Mouse (Mus musculus) MEL (cell line): ENCODE data around the gene Hspb1. TPM values are rescaled to one million over a fixed set of nuclear protein-coding genes. Genes with fewer than 3 reads are reported as not detected.

Experiments used
- DNase-seq: peaks from one replicate; pipeline ENCODE4 v3.0.0; 2011; ENCODE audit warnings: low read depth, low spot score
- H3K27ac ChIP-seq: 2 replicates; pipeline ENCODE4 v1.5.1; 2012; ENCODE audit warnings: low read depth, mild to moderate bottlenecking, control low read depth, low read length, moderate library complexity; ENCODE audit not compliant: control insufficient read depth
- H3K27me3 ChIP-seq, 2 experiments: fragments of 150-350 bp in 1 of 2; sonication (generic) in 1 of 2; 2 replicates each; pipeline ENCODE4 v1.6.1; 2012; ENCODE audit warnings: low read length in 2 of 2, mild to moderate bottlenecking in 2 of 2, improper control_type of control experiment in 1 of 2, moderate library complexity in 1 of 2; ENCODE audit not compliant: insufficient read depth in 2 of 2, control insufficient read depth in 1 of 2
- H3K36me3 ChIP-seq, 2 experiments: 2 replicates each; pipeline ENCODE4 v1.6.1; 2012 to 2014; ENCODE audit warnings: low read length in 2 of 2, improper control_type of control experiment in 1 of 2, inconsistent platforms in 1 of 2, mild to moderate bottlenecking in 1 of 2; ENCODE audit not compliant: insufficient read depth in 2 of 2, control insufficient read depth in 1 of 2
- H3K4me1 ChIP-seq, 2 experiments: fragments of 150-350 bp in 1 of 2; sonication (generic) in 1 of 2; 2 replicates each; pipeline ENCODE4 v1.6.1; 2012; ENCODE audit warnings: low read length in 2 of 2, improper control_type of control experiment in 1 of 2, mild to moderate bottlenecking in 1 of 2; ENCODE audit not compliant: insufficient read depth in 2 of 2, control insufficient read depth in 1 of 2
- H3K4me3 ChIP-seq, 2 experiments: fragments of 150-350 bp in 1 of 2; sonication (generic) in 1 of 2; 2 replicates each; pipeline ENCODE4 v1.5.1; 2012; ENCODE audit warnings: low read depth in 2 of 2, low read length in 2 of 2, mild to moderate bottlenecking in 2 of 2, moderate library complexity in 2 of 2, control low read depth in 1 of 2, improper control_type of control experiment in 1 of 2; ENCODE audit not compliant: control insufficient read depth in 1 of 2, insufficient read depth in 1 of 2
- H3K79me2 ChIP-seq: 2 replicates; pipeline ENCODE4 v1.6.1; 2012; ENCODE audit warnings: mild to moderate bottlenecking, low read length, moderate library complexity; ENCODE audit not compliant: control insufficient read depth, poor library complexity, insufficient read depth
- H3K9ac ChIP-seq: 2 replicates; pipeline ENCODE4 v1.6.1; 2012; ENCODE audit warnings: low read depth, mild to moderate bottlenecking, control low read depth, low read length, moderate library complexity; ENCODE audit not compliant: control insufficient read depth, poor library complexity, severe bottlenecking
- H3K9me3 ChIP-seq: fragments of 150-350 bp; sonication (generic); replicated peaks from 2 replicates; pipeline ENCODE4 v1.6.1; 2012; ENCODE audit warnings: mild to moderate bottlenecking, low read length, improper control_type of control experiment, moderate library complexity; ENCODE audit not compliant: insufficient read depth
- BHLHE40 ChIP-seq: IDR thresholded peaks from 2 replicates; pipeline ENCODE4 v1.6.1; 2012; ENCODE audit warnings: low read depth, mild to moderate bottlenecking, inconsistent platforms, low read length, improper control_type of control experiment, borderline replicate concordance
- CHD1 ChIP-seq: IDR thresholded peaks from 2 replicates; pipeline ENCODE4 v1.6.1; 2012; ENCODE audit warnings: low read depth, mild to moderate bottlenecking, inconsistent platforms, low read length, improper control_type of control experiment
- E2F4 ChIP-seq: IDR thresholded peaks from 2 replicates; pipeline ENCODE4 v1.6.1; 2011; ENCODE audit warnings: low read depth, low read length, improper control_type of control experiment, borderline replicate concordance
- EP300 ChIP-seq, 2 experiments: IDR thresholded peaks; 2 replicates each; pipeline ENCODE4 v1.6.1; 2011; ENCODE audit warnings: improper control_type of control experiment in 2 of 2, low read length in 2 of 2, low read depth in 1 of 2, mild to moderate bottlenecking in 1 of 2
- GABPA ChIP-seq: IDR thresholded peaks from 2 replicates; pipeline ENCODE4 v1.6.1; 2012; ENCODE audit warnings: low read depth, mild to moderate bottlenecking, inconsistent platforms, low read length, improper control_type of control experiment, moderate library complexity
- GATA1 ChIP-seq: IDR thresholded peaks from 2 replicates; pipeline ENCODE4 v1.6.1; 2011; ENCODE audit warnings: low read depth, low read length, improper control_type of control experiment
- HCFC1 ChIP-seq: IDR thresholded peaks from 2 replicates; pipeline ENCODE4 v1.6.1; 2012; ENCODE audit warnings: low read depth, mild to moderate bottlenecking, inconsistent platforms, low read length, improper control_type of control experiment, moderate library complexity
- MAZ ChIP-seq: IDR thresholded peaks from 2 replicates; pipeline ENCODE4 v1.6.1; 2012; ENCODE audit warnings: low read depth, mild to moderate bottlenecking, inconsistent platforms, low read length, improper control_type of control experiment
- MEF2A ChIP-seq: IDR thresholded peaks from 2 replicates; pipeline ENCODE4 v1.6.1; 2014; ENCODE audit warnings: low read depth, mild to moderate bottlenecking, inconsistent platforms, low read length, improper control_type of control experiment; ENCODE audit not compliant: poor library complexity, insufficient replicate concordance, severe bottlenecking; ENCODE audit errors: extremely low read depth
- MXI1 ChIP-seq: IDR thresholded peaks from 2 replicates; pipeline ENCODE4 v1.6.1; 2011; ENCODE audit warnings: mild to moderate bottlenecking, low read depth, low read length, improper control_type of control experiment
- MYB ChIP-seq: IDR thresholded peaks from 2 replicates; pipeline ENCODE4 v1.6.1; 2011; ENCODE audit warnings: mild to moderate bottlenecking, low read depth, low read length, improper control_type of control experiment
- MYC ChIP-seq: IDR thresholded peaks from 2 replicates; pipeline ENCODE4 v1.6.1; 2011; ENCODE audit warnings: low read depth, mild to moderate bottlenecking, low read length, improper control_type of control experiment, moderate library complexity
- NELFE ChIP-seq: IDR thresholded peaks from 2 replicates; pipeline ENCODE4 v1.6.1; 2011; ENCODE audit warnings: low read depth, low read length, improper control_type of control experiment
- NRF1 ChIP-seq: IDR thresholded peaks from 2 replicates; pipeline ENCODE4 v1.6.1; 2014; ENCODE audit warnings: low read depth, mild to moderate bottlenecking, inconsistent platforms, low read length, improper control_type of control experiment, moderate library complexity; ENCODE audit not compliant: poor library complexity, insufficient read depth, severe bottlenecking
- POLR2AphosphoS2 ChIP-seq: IDR thresholded peaks from 2 replicates; pipeline ENCODE4 v1.6.1; 2011; ENCODE audit warnings: low read length, improper control_type of control experiment
- RAD21 ChIP-seq: IDR thresholded peaks from 2 replicates; pipeline ENCODE4 v1.6.1; 2011; ENCODE audit warnings: mild to moderate bottlenecking, low read depth, low read length, improper control_type of control experiment
- USF1 ChIP-seq: IDR thresholded peaks from 2 replicates; pipeline ENCODE4 v1.6.1; 2014; ENCODE audit warnings: low read depth, mild to moderate bottlenecking, inconsistent platforms, low read length, improper control_type of control experiment, moderate library complexity
- ZC3H11A ChIP-seq: IDR thresholded peaks from 2 replicates; pipeline ENCODE4 v1.6.1; 2012; ENCODE audit warnings: low read depth, mild to moderate bottlenecking, inconsistent platforms, low read length, improper control_type of control experiment
- ZKSCAN1 ChIP-seq: IDR thresholded peaks from 2 replicates; pipeline ENCODE4 v1.6.1; 2012; ENCODE audit warnings: low read depth, mild to moderate bottlenecking, inconsistent platforms, low read length, improper control_type of control experiment, moderate library complexity
- ZMIZ1 ChIP-seq: IDR thresholded peaks from 2 replicates; pipeline ENCODE4 v1.6.1; 2012; ENCODE audit warnings: low read depth, mild to moderate bottlenecking, inconsistent platforms, low read length, improper control_type of control experiment, moderate library complexity
- polyA plus RNA-seq, 2 experiments: library from polyadenylated mRNA; stranded (reverse) in 1 of 2; unstranded in 1 of 2; fragments of >175 nt in 1 of 2; fragments of >200 nt in 1 of 2; gene quantifications; 2 replicates each; pipeline versions ENCODE4 v1.2.1 to v1.2.4; 2012; ENCODE audit warnings: low replicate concordance in 2 of 2, low read depth in 1 of 2; ENCODE audit not compliant: insufficient read length in 2 of 2, insufficient read depth in 1 of 2, missing spikeins in 1 of 2
- total RNA-seq: library from RNA; depleted of rRNA; stranded (reverse); fragments of 300-350 nt; gene quantifications from 2 replicates; pipeline ENCODE4 v1.2.3, GENCODE M21; 2012

The Hspb1 gene
- total and polyA plus RNA-seq, 3 experiments = not detected

GRCm38 (mm10) chr5:135911633-135912220, 24.0 kb downstream of the Hspb1 start:
- Histone ChIP-seq H3K9ac (no peak overlapping the region), H3K4me1 (no peaks in the 10 kb centered on the region; a peak in 1 of 4 replicates), H3K9me3 (no peaks in the 10 kb centered on the region), H3K27me3 (no peaks in the 10 kb centered on the region), H3K36me3 (peaks cover 5 to 28% of the 10 kb centered on the region in 2 experiments), H3K4me3 (no peak overlapping the region), H3K27ac (no peak overlapping the region), H3K79me2 (peaks cover 39% of the 10 kb centered on the region)
- no peak for TF ChIP-seq GABPA
- no peak for TF ChIP-seq BHLHE40
- TF ChIP-seq MEF2A = no peak
- no peak for TF ChIP-seq CHD1
- no peak for TF ChIP-seq NELFE
- no peak for DNase-seq

DNA sequence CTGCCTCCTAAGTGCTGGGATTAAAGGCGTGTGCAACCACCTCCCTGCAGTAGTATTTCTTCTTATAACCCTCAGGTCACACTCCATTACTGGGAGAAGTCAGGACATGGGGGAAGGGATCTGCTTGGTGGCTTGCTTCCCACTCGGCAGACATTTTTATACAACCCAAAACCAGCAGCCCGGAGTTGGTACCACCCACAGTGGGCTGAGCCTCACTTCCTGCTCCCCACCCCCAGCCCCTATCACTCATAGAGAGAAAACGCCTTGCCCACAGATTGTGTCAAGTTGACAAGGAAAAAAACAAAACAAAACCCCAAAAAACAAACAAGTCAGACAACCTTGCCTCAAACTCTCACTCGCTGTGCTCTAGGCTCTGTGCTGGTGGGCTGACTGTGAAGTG, 25.5 kb downstream of the Hspb1 start:
- Histone ChIP-seq H3K4me3 (no peak overlapping the region), H3K36me3 (peaks cover 5 to 33% of the 10 kb centered on the region in 2 experiments), H3K4me1 (no peaks in the 10 kb centered on the region; a peak in 1 of 4 replicates)

DNA sequence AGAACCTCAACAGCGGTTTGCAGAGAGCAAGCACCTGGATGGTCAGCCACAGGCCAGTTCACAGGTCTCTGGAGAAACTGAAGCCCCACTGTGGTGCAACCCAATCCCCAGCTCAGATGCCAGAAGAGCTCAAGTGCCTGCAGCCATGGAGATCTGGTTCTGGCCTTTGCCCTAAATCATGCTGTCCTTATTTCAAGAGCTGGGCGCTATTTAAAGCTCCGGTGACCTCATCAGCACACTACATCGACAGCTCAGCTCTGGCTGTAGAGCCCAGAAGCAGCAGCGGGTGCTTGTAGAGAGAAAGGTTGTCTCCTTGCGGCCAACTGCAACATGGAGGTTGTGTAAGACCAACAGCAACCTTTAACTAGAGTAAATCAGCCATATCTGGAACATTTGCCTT, 26.4 kb downstream of the Hspb1 start:
- H3K79me2 ChIP-seq = peaks cover 62% of the 10 kb centered on the region
- no peaks in the 10 kb centered on the region for H3K9me3 ChIP-seq
- no peaks in the 10 kb centered on the region; a peak in 1 of 4 replicates for H3K4me1 ChIP-seq
- no peak for DNase-seq
- no peak overlapping the region for H3K9ac ChIP-seq
- no peak overlapping the region for H3K27ac ChIP-seq
- H3K36me3 ChIP-seq = peaks cover 7 to 36% of the 10 kb centered on the region in 2 experiments
- TF ChIP-seq BHLHE40 = no peak
- 0 out of 2 replicates have a peak, but pooled peaks have one; percentile 35 for TF ChIP-seq POLR2AphosphoS2
- H3K27me3 ChIP-seq = no peaks in the 10 kb centered on the region
- H3K4me3 ChIP-seq = no peak overlapping the region

More for the DNA sequence above, 25.5 kb downstream of the Hspb1 start:
- H3K79me2 ChIP-seq = peaks cover 53% of the 10 kb centered on the region
- H3K9me3 ChIP-seq = no peaks in the 10 kb centered on the region
- H3K9ac ChIP-seq = no peak overlapping the region
- TF ChIP-seq MYC = no peak
- no peak for TF ChIP-seq E2F4
- TF ChIP-seq USF1 = no peak
- TF ChIP-seq MYB = no peak
- no peak for TF ChIP-seq EP300 (IDR thresholded peaks at IDR 0.05; ENCODE audit: low read depth in 1 of 2, low read length in 2 of 2)
- no peak for TF ChIP-seq NELFE
- TF ChIP-seq MXI1 = no peak
- TF ChIP-seq ZC3H11A = no peak
- no peak for TF ChIP-seq ZMIZ1
- TF ChIP-seq GATA1 = no peak
- TF ChIP-seq MAZ = no peak
- no peak for TF ChIP-seq ZKSCAN1
- no peak for TF ChIP-seq RAD21
- TF ChIP-seq NRF1 = no peak
- TF ChIP-seq BHLHE40 = no peak
- TF ChIP-seq HCFC1 = no peak
- TF ChIP-seq, all 39 proteins: peak for 0
- Histone ChIP-seq H3K27ac (no peak overlapping the region), H3K27me3 (no peaks in the 10 kb centered on the region)
- DNase-seq = no peak
